Mouse (Mus musculus) telencephalon, adult 2 months (tissue): ENCODE measurements around the gene Tnfaip3.

Experiments
- DNase-seq: peaks from one replicate; pipeline ENCODE4 v3.0.0-alpha.2; 2011; ENCODE audit warnings: low read depth, low spot score

Tnfaip3 gene

DNA sequence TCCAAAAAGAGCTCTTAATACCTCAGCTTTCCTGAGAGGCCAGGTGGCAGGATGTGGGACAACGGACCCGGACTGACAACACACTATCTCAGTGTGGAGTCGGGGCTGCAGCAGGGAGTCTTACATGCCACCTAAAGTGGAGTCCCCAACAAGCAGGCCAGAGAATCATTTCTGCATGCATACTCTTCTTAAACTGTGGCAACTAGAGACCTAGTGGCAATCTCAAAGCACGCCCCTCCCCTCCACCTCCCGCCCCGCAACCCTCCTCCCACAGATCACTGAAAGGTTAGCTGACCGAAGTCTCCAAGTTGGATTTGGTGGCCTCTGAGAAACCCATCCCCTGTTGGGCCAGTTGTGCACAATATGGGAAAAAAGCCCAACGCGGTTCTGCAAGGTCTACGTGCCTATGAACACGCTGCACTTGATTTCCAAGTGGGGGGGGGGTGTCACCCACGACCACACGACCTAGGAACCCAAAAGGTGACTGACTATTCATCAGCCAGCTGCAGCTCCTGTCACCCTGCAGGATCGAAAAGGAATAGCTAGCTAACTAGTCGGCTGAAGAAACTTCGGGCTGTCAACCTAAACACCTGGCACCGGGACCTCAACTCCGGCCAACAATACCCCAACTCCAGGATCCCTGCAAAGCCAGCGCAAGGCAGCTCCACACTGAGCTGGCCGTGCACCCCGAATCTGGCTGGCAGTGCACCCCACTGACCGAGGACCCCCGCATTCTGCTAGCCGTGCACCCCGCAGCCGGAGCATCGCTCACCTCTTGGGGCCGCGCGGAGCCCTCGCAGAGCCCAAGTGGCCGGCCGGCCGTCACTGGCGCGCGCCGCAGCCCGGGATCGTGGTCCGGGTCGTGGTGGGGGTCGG lies 838 bp downstream of the Tnfaip3 start:
- no peak for DNase-seq

GRCm38 (mm10) chr10:19013351-19013750 lies 2.1 kb downstream of the Tnfaip3 start:
- no peak for DNase-seq

GRCm38 (mm10) chr10:19012616-19013015 lies 2.8 kb downstream of the Tnfaip3 start:
- no peak for DNase-seq

- DNase-seq, result no peak
These were observed 3.5 kb downstream of the Tnfaip3 start for GRCm38 (mm10) chr10:19011832-19012440.

DNA sequence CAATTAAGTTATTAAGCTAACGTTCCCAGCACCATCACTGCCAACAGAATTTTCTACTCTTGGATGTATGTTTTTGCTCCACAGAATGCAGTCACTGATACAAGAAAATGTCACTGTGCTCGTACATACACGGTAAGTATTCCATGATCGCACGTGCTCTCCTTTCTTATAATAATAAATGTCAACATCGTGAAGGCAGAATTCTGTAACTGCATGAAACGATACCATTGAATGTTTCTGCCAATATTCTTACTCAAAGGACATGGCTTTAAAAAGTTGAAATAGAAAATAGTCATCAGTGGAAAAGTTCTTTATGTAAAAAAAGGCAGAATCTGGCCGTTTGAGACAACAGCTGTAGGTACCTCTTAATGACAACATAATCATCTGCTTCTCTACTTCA lies 5.0 kb downstream of the Tnfaip3 start:
- no peak for DNase-seq

DNA sequence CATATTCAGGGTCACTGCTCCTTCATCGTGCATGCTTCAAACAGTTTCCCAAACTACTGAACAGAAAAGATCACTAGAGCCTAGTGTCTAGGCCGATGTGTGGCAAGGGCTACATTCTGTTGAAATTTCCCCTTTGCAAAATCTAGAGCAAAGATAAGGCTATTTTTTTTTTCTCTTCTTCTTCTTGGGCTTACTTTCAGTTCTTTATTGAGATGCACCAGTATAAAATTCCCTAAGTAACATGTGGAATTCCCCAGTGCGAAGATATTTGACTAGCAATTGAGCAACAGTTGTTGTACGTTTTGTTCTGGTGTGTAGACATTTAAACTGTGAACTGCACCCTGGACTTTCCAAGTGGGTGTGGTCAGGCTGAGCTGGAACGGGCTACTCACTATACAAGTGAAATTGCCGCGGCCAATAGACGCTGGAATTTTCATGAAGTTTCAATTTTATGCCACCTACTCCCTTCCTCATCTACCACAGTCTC lies 6.2 kb downstream of the Tnfaip3 start:
- no peak for DNase-seq

GRCm38 (mm10) chr10:19008607-19008940 lies 6.9 kb downstream of the Tnfaip3 start:
- no peak for DNase-seq

DNA sequence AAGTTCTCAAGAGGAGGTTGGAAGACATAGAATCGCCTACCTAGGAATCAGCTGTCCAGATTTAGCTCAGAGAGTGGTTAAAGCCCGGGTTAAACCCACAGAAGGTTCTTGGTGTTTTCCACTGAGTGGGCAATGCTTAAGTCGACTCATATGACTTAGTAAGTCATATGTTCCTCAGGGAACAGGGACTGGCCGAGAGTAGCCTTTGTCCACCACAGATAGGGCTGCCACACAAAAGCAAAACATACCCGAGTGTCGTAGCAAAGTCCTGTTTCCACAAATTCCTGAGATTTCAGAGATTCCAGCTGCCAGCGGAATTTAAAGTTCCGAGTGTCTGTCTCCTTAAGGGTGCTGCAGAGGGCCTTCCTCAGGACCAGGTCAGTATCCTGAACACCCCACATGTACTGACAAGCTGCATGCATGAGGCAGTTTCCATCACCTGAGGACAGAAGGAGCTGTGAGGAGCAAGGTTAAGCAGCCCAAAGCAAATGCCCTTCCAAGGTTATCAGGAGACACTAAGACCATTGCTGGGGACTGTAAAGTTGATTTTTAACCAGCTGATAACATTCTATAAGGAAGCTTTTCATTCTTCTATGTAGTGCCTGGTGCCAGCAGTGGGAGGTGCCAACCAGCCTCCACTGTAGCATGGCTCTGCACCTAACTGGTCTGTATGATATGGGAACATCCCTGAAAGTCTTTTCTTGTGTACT lies 7.4 kb downstream of the Tnfaip3 start:
- no peak for DNase-seq

- peak; percentile 90 for DNase-seq
These were observed 13.2 kb downstream of the Tnfaip3 start for GRCm38 (mm10) chr10:19002091-19002785.

DNA sequence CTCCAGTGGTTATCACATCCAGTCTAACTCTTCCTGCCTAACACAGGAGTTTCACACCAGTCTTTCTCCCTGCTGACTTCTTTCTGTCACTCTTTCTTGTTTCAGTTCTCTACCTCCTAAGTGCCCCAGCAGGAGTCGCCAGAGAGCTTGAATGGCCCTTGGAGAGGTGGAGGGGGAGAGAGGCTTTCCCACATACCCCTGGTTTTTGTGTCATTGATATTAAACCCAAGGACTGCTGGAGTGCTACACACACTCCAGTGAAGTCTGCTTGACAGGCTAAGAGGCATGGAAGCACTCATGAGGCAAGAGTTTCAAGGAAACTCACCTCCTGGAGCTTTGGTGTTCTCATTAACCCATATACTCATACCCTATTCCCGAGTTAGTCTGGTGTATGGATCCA lies 16.0 kb downstream of the Tnfaip3 start:
- no peak for DNase-seq

DNA sequence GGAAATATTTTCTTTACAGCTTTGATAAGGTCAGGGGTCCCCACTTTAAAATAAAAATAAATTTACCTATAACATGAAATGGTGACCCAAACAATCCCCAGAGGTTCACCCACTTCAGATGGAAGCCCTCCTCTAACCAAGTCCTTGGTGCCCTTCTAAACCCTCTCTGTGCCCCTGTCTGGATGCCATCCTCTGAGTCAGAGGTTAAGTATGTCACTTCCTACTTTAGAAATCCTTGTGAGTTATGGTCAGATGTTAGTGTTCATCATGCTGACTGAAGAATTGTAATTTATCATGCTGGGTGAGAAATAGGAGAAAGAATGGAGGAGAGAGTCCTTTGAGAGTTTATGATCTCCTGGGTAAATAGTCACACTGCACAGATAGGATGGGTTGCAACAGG lies 19.1 kb downstream of the Tnfaip3 start:
- DNase-seq, result no peak

DNA sequence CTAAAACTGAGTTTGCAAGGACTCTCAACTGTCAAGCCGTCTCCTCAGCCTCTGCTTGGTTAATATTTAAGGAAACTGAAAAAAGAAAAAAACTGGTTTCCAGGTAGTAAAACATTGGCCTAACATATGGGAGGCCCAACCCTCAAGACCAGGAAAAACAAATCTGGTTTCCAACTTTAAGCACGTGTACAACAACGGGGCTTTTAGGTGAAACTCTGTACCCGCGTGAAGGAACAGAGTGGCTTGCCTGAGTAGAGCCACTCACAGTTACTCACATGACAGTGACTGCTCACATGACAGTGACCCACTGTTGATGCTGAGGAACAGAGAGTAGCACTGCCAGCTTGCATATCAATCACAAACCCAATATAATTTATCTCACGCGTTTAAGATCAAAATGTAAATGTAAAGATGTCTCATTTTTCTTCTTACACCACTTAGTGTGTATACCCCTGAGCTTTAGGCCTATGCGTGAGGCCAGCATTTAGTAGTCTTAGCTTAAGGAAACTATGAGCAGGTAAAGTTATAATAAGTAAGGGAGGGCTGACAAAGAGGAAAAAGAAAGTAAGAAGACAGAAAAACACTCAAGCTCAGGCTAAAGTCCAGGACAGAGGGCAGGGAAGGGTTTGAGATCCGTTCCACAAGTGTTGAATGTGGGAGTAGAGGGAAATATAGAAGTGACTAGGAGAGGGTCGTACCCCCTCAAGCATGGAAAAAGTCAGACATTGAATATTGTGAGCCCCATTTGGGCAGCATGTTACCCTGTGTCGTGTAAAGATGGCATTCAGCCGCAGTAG lies 19.8 kb downstream of the Tnfaip3 start:
- DNase-seq, result no peak

DNA sequence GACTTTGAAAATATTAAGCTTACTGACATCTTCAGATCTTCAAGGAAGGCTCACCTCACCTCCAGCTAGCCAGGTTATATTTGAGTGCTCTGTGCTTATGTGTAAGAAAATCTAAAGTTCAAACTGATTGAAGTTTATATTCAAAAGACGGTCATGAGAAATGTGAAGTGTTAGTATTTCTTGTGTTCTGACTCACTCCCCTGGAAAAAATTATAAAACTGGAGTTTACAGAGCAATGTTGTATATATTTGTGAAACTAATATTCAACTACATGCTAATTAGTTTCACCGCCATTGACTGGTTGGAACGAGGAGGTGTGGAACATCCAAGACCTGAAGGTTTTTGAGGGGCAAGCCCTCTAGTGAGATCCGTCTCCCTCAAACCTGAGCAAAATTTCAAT lies 22.5 kb downstream of the Tnfaip3 start:
- DNase-seq, result no peak

DNA sequence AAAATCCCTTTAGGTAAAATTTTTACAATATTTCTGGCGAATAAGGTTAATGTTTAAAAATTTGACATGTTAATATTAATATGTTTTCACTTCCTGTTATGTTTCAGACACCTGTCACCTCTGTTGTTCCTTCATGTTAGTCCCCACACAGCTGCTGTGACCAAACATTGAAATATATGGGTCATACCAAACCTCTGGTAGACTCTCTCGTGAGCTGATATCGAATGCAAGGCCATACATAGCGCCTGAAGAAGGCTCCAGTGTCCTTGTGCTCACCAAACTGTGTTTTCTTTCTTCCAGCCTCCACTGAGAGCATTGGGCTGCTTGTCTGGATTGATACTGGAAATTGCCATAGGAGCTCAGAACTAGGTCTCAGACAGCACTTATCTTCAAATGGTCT lies 24.4 kb downstream of the Tnfaip3 start:
- DNase-seq, result no peak

- no peak for DNase-seq
These were observed 27.6 kb downstream of the Tnfaip3 start for GRCm38 (mm10) chr10:18987907-18988199.

DNA sequence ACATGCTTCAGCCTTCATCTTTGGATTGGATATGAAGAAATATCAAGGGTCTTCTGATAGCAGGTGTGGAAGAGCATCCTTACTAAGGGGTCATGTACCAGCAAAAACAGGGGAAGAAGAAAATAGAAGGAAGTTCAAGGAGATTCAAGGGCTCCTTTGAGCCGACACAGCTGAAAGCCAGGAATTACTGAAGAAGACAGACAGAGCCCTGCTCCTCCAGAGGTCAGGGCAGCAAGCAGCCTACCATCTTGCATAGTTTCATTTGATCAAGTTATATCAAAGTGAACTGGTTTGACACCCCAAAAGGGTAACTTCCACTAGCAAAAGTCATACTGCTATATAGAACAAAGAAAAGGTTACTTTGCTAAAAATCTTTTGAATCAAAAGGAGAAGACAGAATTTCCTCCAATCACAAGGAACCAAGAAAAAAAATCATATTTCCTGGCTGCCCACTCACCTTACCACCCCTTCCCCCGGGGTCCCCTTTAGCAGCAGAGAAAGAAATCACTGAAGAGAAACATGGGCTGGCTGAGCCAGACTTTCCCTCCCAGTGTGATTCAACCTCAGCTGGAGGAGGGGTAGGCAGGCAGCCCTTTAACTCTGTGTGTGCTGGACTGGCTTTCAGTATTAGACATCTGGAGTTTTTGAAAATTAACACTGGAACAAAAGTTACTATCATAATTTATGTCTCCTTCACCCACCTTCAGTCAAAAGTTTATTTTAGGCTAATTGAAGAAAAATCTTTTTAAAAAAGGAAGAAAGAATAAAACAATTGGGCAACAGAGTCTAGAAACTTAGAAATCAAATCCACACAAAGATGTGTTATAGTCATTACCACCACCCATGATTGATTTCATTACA lies 28.2 kb downstream of the Tnfaip3 start:
- no peak for DNase-seq

DNA sequence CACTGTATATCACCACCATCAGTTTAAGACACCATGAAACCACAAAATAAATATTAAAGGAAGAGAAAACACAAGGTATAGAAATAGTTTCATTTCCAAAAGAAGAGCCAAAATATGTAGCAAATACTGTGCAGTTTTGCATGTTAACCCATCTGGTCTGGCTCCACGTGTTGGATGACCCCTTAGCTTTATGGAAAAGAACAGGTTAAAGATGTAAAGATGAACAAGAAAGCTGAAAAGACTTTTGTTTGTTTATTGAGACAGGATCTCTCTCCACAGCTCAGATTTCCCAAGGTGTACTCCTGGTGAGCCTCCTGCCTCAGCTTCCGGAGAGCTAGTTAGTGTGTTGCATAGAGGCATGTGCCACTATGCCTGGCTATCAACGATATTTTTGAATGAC lies 29.9 kb downstream of the Tnfaip3 start:
- no peak for DNase-seq

DNA sequence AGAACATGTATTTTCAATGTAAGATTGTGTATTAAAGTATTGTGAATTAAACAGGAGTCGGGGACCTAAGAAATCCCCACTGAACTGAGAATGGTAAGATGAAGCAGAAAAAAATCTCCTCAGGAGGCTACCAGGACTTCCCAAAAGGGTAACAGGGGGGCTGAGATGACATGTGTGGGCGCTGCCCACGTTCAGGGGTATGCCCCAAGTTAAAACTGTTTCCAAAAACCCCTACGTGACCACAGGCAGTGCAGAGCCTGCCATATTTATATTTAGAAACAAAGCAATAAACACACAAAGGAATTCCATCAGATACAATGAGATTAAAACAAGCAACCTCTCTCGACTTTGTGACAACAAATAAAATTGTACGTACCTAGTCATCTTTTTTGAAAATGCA lies 31.9 kb downstream of the Tnfaip3 start:
- no peak for DNase-seq

DNA sequence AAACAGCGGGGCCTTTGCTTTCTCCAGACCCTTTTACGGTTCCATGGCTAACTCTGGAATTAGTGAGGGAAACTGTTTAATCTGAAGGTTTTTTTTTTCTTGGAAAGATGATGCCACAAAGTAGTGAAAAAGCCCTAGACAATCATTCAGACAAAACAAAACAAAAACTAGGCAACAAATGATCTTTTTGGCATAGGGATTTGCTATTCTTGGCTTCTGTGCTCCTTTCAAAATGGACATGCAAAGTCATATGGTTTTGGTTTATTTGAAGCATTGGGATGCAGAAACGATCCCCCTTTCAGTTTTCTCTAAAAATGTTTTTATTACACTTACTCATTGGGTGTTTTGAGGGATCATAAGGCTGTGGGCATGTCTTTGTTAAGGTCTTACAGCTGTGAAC lies 41.0 kb downstream of the Tnfaip3 start:
- no peak for DNase-seq

GRCm38 (mm10) chr10:18966893-18967292 lies 48.6 kb downstream of the Tnfaip3 start:
- DNase-seq, result no peak
